Mouse (Mus musculus) kidney, adult 2 months (tissue): Measurements from ENCODE around the gene Actbl2.

Experiments used
- CTCF ChIP-seq: fragments of 200-500 bp; conservative IDR thresholded peaks from 2 replicates; pipeline ENCODE4 v1.5.1; 2011; ENCODE audit warnings: low read depth, mild to moderate bottlenecking, control low read depth, low read length, moderate library complexity, mixed read lengths; ENCODE audit not compliant: insufficient read depth, insufficient read length
- POLR2A ChIP-seq: fragments of 200-500 bp; IDR thresholded peaks from one replicate; pipeline ENCODE4 v1.6.1; 2011; ENCODE audit warnings: low read depth, low read length, control low read depth

- no peak for TF ChIP-seq CTCF
- TF ChIP-seq POLR2A: no peak
Measured at GRCm38 (mm10) chr13:111300846-111301245, 46.0 kb downstream of the Actbl2 start.
